Mouse (Mus musculus): Measurements from ENCODE around the gene 1500011B03Rik.

DNA sequence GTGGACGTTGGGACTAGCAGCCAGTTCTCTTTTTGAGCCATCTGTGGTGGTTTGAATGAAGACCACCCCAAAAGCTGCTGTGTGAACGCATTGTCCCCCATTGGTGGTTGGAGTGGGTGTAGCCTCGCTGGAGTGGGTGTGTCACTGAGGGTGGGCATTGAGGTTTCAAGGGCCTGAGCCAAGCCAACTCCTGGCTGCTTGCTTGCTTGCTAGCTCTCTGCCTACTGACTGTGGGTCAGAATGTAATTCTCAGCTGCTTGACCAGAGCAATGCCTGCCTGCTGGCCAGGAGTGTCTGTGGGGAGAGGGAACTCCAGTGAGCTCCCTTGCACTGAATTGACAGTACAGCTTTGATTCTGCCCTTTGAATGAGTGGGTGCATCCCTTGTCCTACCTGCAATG lies 6.5 kb upstream of the 1500011B03Rik start:
- TF ChIP-seq CTCF (IDR thresholded peaks at IDR 0.05; ENCODE audit: borderline replicate concordance, control insufficient read depth, extremely low read depth, insufficient read depth, low read length, poor library complexity) (no peak), POLR2A (IDR thresholded peaks at IDR 0.05; ENCODE audit: control insufficient read depth, extremely low read depth, insufficient read depth, low read length, poor library complexity) (no peak)
